ENCODE assay signal across 20 mouse cellular contexts in the genomic region with DNA sequence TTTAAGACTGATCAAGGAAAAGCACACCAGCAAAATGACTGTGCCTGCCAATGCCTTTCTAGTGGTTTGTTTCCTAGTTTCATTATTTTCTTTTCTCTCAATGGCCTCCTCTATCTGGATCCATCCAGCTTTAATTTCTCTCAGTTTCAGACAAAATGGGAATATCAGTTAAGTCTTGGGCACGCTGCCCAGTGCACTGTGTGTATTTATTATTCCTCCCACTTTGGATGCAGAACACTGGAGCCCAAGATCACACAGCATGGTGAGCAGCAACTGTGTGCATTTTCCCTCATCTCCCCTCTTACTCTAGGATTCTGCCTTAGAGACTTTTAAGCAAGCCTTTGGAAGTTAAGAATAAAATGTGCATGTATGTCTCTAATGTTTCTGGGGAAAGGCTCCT. TPM values are rescaled to one million over a fixed set of nuclear protein-coding genes. Genes with fewer than 3 reads are reported as not detected.
DNase-seq lines count a peak whose midpoint lies in the region; ATAC-seq and TF ChIP-seq lines count a peak whose summit lies in the region.
"Had no signal": no experiment of that assay in that cellular context is flagged by ENCODE, and none has a peak within 500 bp of the region (broad histone marks: within the 10 kb centered on the region; RNA-seq: fewer than 3 reads in every experiment).

No protein-coding gene starts in this region.

- no peak overlapping the region for H3K27ac ChIP-seq in heart, embryonic 11.5 days (ENCODE audit: low read depth, low read length)
- H3K27ac ChIP-seq: embryonic facial prominence, embryonic 15.5 days; heart, embryonic 10.5 days; limb, embryonic 10.5 days; liver, embryonic 14.5 days; stomach, postnatal 0 days had no signal

- TF ChIP-seq POLR2A in brain, embryonic 14.5 days (IDR thresholded peaks at IDR 0.05; ENCODE audit: borderline replicate concordance, extremely low read depth, insufficient read depth, insufficient read length, poor library complexity, severe bottlenecking): no peak

- no peak overlapping the region for H3K4me2 ChIP-seq in heart, embryonic 11.5 days
- H3K4me2 ChIP-seq: embryonic facial prominence, embryonic 15.5 days; midbrain, embryonic 11.5 days had no signal

- no peak overlapping the region for H3K4me3 ChIP-seq in heart, embryonic 11.5 days (ENCODE audit: low read depth, low read length)
- H3K4me3 ChIP-seq: embryonic facial prominence, embryonic 15.5 days; heart, embryonic 10.5 days; limb, embryonic 10.5 days had no signal

- H3K36me3 ChIP-seq in heart, embryonic 11.5 days (ENCODE audit: control insufficient read depth, insufficient read depth, low read length): peaks cover 10% of the 10 kb centered on the region

- intact Hi-C loops in left cerebral cortex, postnatal 14 days (cut with DNase I): no loop called here

- H3K4me1 ChIP-seq in heart, embryonic 11.5 days (ENCODE audit: control insufficient read depth, insufficient read depth, low read length): no peaks in the 10 kb centered on the region
- H3K4me1 ChIP-seq: embryonic facial prominence, embryonic 15.5 days; heart, embryonic 10.5 days; limb, embryonic 10.5 days had no signal

- no peak for ATAC-seq in heart, embryonic 11.5 days (replicated peaks; ENCODE audit: insufficient number of reproducible peaks, low FRiP score, low TSS enrichment)
- ATAC-seq: intestine, embryonic 16.5 days had no signal

- DNase-seq in heart, adult 11 months: peak; percentile 23
- peak; percentile 61 for DNase-seq in brain, embryonic 14.5 days (ENCODE audit: low read depth)
- peak; percentile 35 for DNase-seq in layer of hippocampus, adult 11-12 months (ENCODE audit: low spot score)
- peak; percentile 27 to 39 for DNase-seq in left cerebral cortex, postnatal 14 days (ENCODE audit: low spot score in 2 of 2)
- no peak for DNase-seq in kidney, postnatal 36 days
- no peak for DNase-seq in cerebellum, adult 9-10 months
- no peak for DNase-seq in embryo, embryonic 9.5 days (ENCODE audit: extremely low spot score)
- DNase-seq: adrenal gland, adult 8-10 months; cerebellum, postnatal 36 days; heart, postnatal 36 days; kidney, postnatal 10 days; spleen, adult 18-20 months had no signal

- no peak for TF ChIP-seq CTCF in brain, embryonic 14.5 days (IDR thresholded peaks at IDR 0.05; ENCODE audit: borderline replicate concordance, extremely low read depth, insufficient read depth, insufficient read length)

- WGBS in heart, embryonic 11.5 days (ENCODE audit: insufficient replicate concordance): 90% methylated on average over 1 of the region's 1 CpGs

- no peaks in the 10 kb centered on the region for H3K27me3 ChIP-seq in heart, embryonic 11.5 days (ENCODE audit: control insufficient read depth, insufficient read depth, low read length)
- H3K27me3 ChIP-seq: embryonic facial prominence, embryonic 15.5 days had no signal

- H3K9ac ChIP-seq in heart, embryonic 11.5 days (ENCODE audit: low read depth, low read length): no peak overlapping the region
- H3K9ac ChIP-seq: embryonic facial prominence, embryonic 15.5 days; liver, embryonic 14.5 days had no signal

- H3K9me3 ChIP-seq in heart, embryonic 11.5 days (replicated peaks; ENCODE audit: control insufficient read depth, low read length): no peaks in the 10 kb centered on the region
- H3K9me3 ChIP-seq: embryonic facial prominence, embryonic 15.5 days; heart, embryonic 10.5 days; limb, embryonic 10.5 days had no signal

RNA-seq across cellular contexts. Expression of a gene that starts 27.5 kb away (rescaled TPM):
- polyA plus RNA-seq in heart, embryonic 11.5 days (2014; fragmentation: Nextera tagmentation; extraction: Ambion mirVana): 62.1 and 66.6 TPM in 2 replicates
- 29.0 and 30.0 TPM in 2 replicates for polyA plus RNA-seq in brain, embryonic 14.5 days (2012; rRNA removed)
- 10 to 100 TPM; 59.3 to 66.2 TPM for total RNA-seq in left cerebral cortex, postnatal 14 days (2021)

RNA-seq across cellular contexts. Expression of a gene that starts 27.5 kb away (rescaled TPM):
- 36.0 and 41.3 TPM in 2 replicates for polyA plus RNA-seq in heart, embryonic 11.5 days (2014; fragmentation: Nextera tagmentation; extraction: Ambion mirVana)
- 18.3 and 23.3 TPM in 2 replicates for polyA plus RNA-seq in brain, embryonic 14.5 days (2012; rRNA removed)
- 10 to 100 TPM; 33.2 to 33.5 TPM for total RNA-seq in left cerebral cortex, postnatal 14 days (2021)

RNA-seq across cellular contexts. Expression of a gene that starts 48.1 kb away (rescaled TPM):
- polyA plus RNA-seq in heart, embryonic 11.5 days (2014; fragmentation: Nextera tagmentation; extraction: Ambion mirVana): 77.6 and 81.6 TPM in 2 replicates
- 31.9 and 40.6 TPM in 2 replicates for polyA plus RNA-seq in brain, embryonic 14.5 days (2012; rRNA removed)
- total RNA-seq in left cerebral cortex, postnatal 14 days (2021): 10 to 100 TPM; 34.3 to 35.4 TPM

RNA-seq across cellular contexts. Expression of a gene that starts 56.2 kb away (rescaled TPM):
- 28.3 and 32.8 TPM in 2 replicates for polyA plus RNA-seq in heart, embryonic 11.5 days (2014; fragmentation: Nextera tagmentation; extraction: Ambion mirVana)
- polyA plus RNA-seq in brain, embryonic 14.5 days (2012; rRNA removed): 21.4 and 23.8 TPM in 2 replicates
- 10 to 100 TPM; 11.2 to 11.3 TPM for total RNA-seq in left cerebral cortex, postnatal 14 days (2021)

RNA-seq across cellular contexts. Expression of a gene that starts 57.6 kb away (rescaled TPM):
- 0.27 and 0.33 TPM in 2 replicates for polyA plus RNA-seq in heart, embryonic 11.5 days (2014; fragmentation: Nextera tagmentation; extraction: Ambion mirVana)
- polyA plus RNA-seq in brain, embryonic 14.5 days (2012; rRNA removed): 0.13 TPM in 1 of 2 replicates, not detected in the other
- total RNA-seq in left cerebral cortex, postnatal 14 days (2021): not detected
- total RNA-seq: heart, postnatal 36 days had no signal
- polyA plus RNA-seq: midbrain, embryonic 11.5 days had no signal

Comparison
In these comparisons a context has a peak if more than half of its experiments do, and no peak if none do; other contexts are left out.
1. DNase-seq: peak in heart, adult 11 months (single experiment), brain, embryonic 14.5 days (single experiment), layer of hippocampus, adult 11-12 months (single experiment) and left cerebral cortex, postnatal 14 days (2 of 2); none in kidney, postnatal 36 days (0 of 2), cerebellum, adult 9-10 months (single experiment) and embryo, embryonic 9.5 days (single experiment).